Mouse (Mus musculus) CD4-positive helper T cell, adult 2 months (primary cell): ENCODE measurements at regions not wholly inside any gene's neighbourhood (a gene's known extent, or its start where the extent isn't known, plus 50 kb on each side); places are given as distances from the start of the nearest gene placed in this dataset.

Source experiments
- DNase-seq: peaks from one replicate; pipeline ENCODE4 v3.0.0-alpha.2; 2012; ENCODE audit warnings: low read depth, missing footprints, low spot score

- DNase-seq = no peak
Observed at GRCm38 (mm10) chr13:44502612-44503256, 226.5 kb upstream of the Jarid2 start.

GRCm38 (mm10) chr13:44503257-44503950 is 225.9 kb upstream of the Jarid2 start:
- no peak for DNase-seq

DNA sequence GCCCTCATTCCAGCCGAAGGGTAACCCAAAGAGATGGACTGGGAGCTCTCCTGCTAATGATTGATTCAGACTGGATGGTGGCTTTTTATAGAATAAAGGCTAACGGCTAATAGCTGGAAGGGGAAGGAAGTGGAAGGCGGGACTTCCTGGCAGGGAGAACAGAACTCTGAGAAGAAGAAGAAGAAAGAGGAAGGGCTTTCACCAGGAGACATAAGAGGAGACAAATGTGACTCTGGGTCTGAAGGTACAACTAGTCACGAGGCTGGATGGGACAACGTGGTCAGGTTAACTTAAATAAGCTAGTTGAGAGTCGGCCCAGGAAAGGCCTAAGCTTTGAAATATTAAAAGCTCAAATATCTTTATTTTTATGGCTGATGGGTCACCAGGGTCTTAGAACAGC is 224.8 kb upstream of the Jarid2 start:
- DNase-seq = no peak

- DNase-seq = peak; percentile 88
Observed at GRCm38 (mm10) chr13:44506975-44507374, 222.3 kb upstream of the Jarid2 start.

GRCm38 (mm10) chr13:44509526-44510159 is 219.6 kb upstream of the Jarid2 start:
- no peak for DNase-seq

DNA sequence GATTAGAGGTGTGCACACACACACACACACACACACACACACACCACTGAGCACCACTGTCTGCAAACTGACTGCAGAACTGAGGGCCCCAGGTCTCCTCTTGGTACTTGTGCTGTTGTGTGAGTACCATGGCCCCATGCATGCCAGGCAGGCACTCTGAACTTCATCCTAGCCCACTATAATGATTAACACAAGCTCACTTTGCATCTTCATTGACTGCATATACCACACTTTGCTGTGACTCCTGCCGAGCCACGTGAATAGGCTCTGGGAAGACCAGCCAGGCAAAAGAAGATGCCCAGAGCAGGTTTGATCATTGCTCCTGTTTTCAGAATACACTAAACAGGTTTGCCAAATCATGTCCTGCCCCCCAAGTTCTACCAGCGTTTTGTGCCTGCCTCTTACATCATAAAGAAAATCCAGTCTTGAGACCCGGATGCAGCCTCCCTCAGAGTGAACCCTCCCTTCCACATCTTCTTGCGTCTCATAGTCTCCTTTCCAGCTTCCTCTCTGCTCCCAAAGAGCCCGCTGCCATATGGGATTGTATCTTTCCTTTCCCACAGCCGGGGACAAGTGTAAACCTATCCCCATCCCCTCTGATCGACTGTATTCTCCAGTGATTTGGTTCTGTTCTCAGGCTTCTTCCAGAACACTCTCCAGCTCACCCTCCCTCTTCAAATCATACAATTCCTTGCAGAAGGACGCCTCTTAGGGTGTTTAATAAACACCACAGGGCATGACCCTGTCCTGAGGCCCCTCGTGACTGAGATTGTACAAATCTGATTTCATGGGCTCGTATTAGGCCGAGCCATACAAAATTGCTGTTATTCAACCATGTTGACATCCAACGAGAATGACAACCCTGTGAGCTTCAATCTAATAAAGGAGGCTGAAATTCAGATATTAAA is 215.6 kb upstream of the Jarid2 start:
- DNase-seq = no peak

- DNase-seq = no peak
Observed at GRCm38 (mm10) chr13:44514636-44515158, 214.6 kb upstream of the Jarid2 start.

GRCm38 (mm10) chr13:44516863-44517262 is 212.4 kb upstream of the Jarid2 start:
- DNase-seq = no peak

- DNase-seq = no peak
Observed at GRCm38 (mm10) chr13:44517312-44517711, 212.0 kb upstream of the Jarid2 start.

- DNase-seq = no peak
Observed at GRCm38 (mm10) chr13:44518215-44518614, 211.1 kb upstream of the Jarid2 start.

- no peak for DNase-seq
Observed at GRCm38 (mm10) chr13:44523516-44523915, 205.8 kb upstream of the Jarid2 start.

GRCm38 (mm10) chr13:44530867-44531564 is 198.3 kb upstream of the Jarid2 start:
- peak; percentile 39 for DNase-seq

GRCm38 (mm10) chr13:44532631-44533180 is 196.6 kb upstream of the Jarid2 start:
- no peak for DNase-seq

DNA sequence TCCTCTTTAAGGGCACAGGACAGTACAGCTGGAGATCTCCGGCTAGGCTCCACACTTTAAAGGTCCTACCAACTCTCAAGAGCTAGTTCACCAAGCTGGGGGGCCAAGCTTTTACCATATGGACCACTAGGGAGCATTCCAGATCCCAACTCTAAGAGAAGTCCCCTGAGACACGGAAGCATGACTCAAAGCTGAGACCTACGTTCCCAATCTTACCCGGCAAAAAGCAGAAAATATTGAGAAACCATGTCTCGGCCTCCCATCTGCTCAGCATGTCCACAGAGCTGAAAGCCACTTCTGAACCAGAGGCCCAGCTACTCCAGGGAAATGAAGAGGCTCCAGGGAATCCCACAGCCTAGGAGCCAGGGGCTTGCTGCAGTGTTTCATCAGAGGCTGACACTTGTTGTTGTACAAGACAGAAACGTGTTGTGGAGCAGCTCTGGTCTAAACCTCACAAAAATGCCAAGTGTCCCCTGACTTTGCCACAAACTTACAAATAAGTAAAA is 194.6 kb upstream of the Jarid2 start:
- DNase-seq = no peak

DNA sequence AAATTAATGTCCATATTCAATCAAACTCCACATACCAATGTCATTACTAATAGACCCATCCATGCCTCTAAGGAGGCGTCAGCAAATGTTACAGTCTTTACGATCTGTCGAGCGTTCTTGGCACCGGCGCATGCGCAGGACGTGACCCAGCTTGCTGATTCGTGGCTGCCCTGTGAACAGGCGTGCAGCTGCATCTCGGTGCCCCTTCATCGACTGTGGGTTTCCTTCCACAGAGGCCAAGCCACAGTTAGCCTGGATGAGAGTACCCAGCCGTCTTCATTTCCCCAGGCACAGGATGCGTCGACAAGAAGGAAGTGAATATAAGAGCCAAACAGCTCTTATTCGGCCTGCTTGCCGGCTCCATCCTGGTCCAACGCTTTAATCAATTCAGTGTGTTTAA is 193.8 kb upstream of the Jarid2 start:
- peak; percentile 82 for DNase-seq

DNA sequence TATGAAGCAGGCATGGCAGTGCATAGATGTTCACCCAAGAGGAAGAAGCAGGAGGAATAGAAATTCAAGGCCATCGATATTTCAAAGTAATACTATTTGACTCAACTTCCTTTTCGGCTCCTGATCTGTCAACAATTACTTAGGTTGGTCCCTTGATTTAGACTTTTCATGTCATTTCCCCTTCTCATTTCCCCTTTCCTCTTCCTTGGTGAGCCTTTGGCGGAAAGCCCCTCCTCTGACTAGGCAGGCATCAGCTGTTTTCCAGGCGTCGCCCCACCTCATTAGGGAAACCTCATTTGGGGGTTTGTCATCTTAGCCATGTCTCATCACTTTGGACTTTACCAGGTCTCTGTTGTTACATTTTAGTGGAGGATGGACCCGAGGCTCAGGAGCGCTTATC is 191.0 kb upstream of the Jarid2 start:
- no peak for DNase-seq

DNA sequence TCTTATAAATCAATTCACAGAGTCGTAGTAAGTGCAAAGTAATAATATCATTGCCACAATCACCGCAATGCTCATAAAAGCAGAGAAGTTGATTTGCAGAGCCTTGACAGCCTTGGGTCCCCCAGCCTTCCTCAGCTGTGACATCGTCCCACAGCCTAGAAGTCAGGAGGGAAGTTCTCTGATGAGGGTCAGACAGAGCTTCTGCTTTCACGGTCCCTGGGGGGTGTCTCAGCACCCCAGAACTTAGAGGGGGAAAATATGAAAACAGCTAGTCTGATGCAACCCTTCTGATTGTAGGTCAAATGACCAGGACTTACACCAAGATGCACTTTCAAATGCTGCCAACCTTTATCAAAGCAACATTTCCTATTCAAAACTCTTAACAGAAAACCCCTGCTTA is 188.9 kb upstream of the Jarid2 start:
- no peak for DNase-seq

- DNase-seq = no peak
Observed at GRCm38 (mm10) chr13:44541243-44541653, 188.0 kb upstream of the Jarid2 start.

GRCm38 (mm10) chr13:44544786-44545185 is 184.5 kb upstream of the Jarid2 start:
- no peak for DNase-seq

- no peak for DNase-seq
Observed at GRCm38 (mm10) chr13:44546289-44546688, 183.0 kb upstream of the Jarid2 start.
